Mouse (Mus musculus) ES-E14 (cell line): ENCODE measurements at regions not wholly inside any gene's neighbourhood (a gene's known extent, or its start where the extent isn't known, plus 50 kb on each side); places are given as distances from the start of the nearest gene placed in this dataset.

ENCODE experiments used
- CHD2 ChIP-seq: IDR thresholded peaks from 2 replicates; pipeline ENCODE4 v1.6.1; 2014; ENCODE audit warnings: mild to moderate bottlenecking, low read depth, low read length, inconsistent platforms
- MAFK ChIP-seq: IDR thresholded peaks from 2 replicates; pipeline ENCODE4 v1.6.1; 2014; ENCODE audit warnings: mild to moderate bottlenecking, low read depth, low read length, inconsistent platforms; ENCODE audit not compliant: insufficient read depth
- ZC3H11A ChIP-seq: IDR thresholded peaks from 2 replicates; pipeline ENCODE4 v1.6.1; 2012; ENCODE audit warnings: low read depth, mild to moderate bottlenecking, inconsistent platforms, low read length, borderline replicate concordance
- ZNF384 ChIP-seq: IDR thresholded peaks from 2 replicates; pipeline ENCODE4 v1.6.1; 2012; ENCODE audit warnings: low read depth, low read length, inconsistent platforms

- no peak for TF ChIP-seq MAFK
- TF ChIP-seq ZNF384 = no peak
- no peak for TF ChIP-seq CHD2
- no peak for TF ChIP-seq ZC3H11A
Observed at GRCm38 (mm10) chr7:29602356-29602755, 83.9 kb upstream of the Sipa1l3 start.
